Mouse (Mus musculus) large intestine, adult 2 months (tissue): ENCODE measurements around the gene Scgb2b15. TPM values are rescaled to one million over a fixed set of nuclear protein-coding genes. Genes with fewer than 3 reads are reported as not detected.
"Not testable (repeated sequence)": the region's sequence is repeated elsewhere in the genome, so short reads cannot be mapped to it uniquely, and the experiment has no call there.

ENCODE experiments used
- DNase-seq: peaks from one replicate; pipeline ENCODE4 v3.0.0-alpha.2; 2012; ENCODE audit warnings: low read depth, low spot score
- polyA plus RNA-seq: library from polyadenylated mRNA; depleted of rRNA; stranded (reverse); fragments of >200 nt; gene quantifications from 2 replicates; pipeline ENCODE4 v1.2.3, GENCODE M21; 2012; rRNA removed

Gene Scgb2b15
- not detected in 2 replicates for polyA plus RNA-seq

DNA sequence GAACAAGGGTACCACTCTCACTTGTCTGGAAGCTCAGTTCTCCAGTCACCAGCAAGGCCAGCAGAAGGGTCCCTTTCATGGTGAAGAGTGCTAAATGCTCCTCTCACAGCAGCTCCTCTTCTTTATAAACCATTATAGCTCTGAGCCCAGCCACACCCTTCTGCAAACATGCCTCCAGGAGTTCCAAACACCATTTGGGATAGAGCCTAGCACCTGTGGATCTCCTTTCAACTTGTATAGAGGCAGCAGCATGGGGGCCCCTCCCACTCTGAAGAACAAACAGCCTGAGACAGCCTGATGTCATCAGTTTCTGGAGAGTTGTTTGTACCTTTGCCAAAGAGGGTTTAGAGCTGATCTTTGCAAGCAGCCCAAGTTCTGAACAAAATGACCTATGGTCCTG is at the start of gene Scgb2b15:
TSS of gene Scgb2b15 (minus strand) at position 101 of the 400 bp plus-strand sequence.
- DNase-seq: not testable (repeated sequence)

DNA sequence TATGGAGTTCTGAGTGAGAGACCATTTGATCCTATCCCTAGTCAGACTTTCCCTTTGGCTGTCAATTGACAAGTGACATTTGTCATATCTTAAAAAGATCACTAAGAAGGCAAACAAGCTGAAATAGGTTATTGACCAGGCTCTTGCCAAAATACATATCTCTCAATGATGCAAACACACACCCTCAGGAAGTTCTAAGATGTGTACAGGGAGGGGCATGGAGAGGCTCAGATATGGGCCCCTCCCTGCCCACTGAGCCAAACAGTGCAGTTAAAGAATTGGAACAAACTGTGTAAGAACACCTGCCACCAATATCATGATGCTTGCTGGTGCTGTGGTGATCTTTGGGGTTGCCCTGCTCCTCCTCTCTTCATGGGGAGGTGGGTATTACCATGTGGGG is 6.8 kb upstream of the Scgb2b15 start, which contains the start of gene Scgb1b15:
TSS of gene Scgb1b15 (plus strand) at position 301 of the 400 bp plus-strand sequence.
- DNase-seq: not testable (repeated sequence)

Other genes starting within 250 kb of the Scgb2b15 start
- gene Scgb1b15, start 6.9 kb upstream of the Scgb2b15 start, polyA plus RNA-seq: not detected in 2 replicates
- gene Scgb2b17, start 226.9 kb upstream of the Scgb2b15 start, polyA plus RNA-seq: not detected in 2 replicates
- not detected in 2 replicates for gene Scgb1b17, start 233.8 kb upstream of the Scgb2b15 start, polyA plus RNA-seq